Mouse (Mus musculus): ENCODE results near the gene Lrrc26. TPM values are rescaled to one million over a fixed set of nuclear protein-coding genes. Genes with fewer than 3 reads are reported as not detected.

Lrrc26 gene
- polyA plus RNA-seq, 1 experiment from 2014 or later: 0.14 TPM

DNA sequence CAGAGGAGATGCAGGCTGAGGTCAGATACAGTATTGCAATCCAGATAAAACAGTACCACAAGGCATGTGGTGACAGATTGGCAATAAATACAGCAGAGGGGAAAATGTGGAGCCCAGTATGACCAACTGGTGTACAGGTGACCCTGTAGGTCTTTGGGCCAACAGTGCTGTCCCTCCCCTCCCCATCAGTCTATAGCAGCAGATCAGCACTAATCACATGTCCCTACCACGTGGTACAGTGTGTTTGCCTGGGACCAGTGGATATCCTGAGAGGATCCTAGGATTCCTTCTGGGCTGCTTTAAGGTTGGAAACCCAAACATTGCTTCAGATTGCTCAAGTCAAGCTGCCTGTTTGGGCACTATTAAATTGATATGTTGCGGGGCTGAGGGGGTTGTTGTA is 43.9 kb downstream of the Lrrc26 start:
- Histone ChIP-seq H3K4me3 (peak overlapping the region; percentile 90), H3K36me3 (ENCODE audit: poor library complexity, severe bottlenecking) (peaks cover 48% of the 10 kb centered on the region), H3K9me3 (replicated peaks) (no peaks in the 10 kb centered on the region), H3K27ac (no peak overlapping the region), H3K4me1 (peaks cover 21% of the 10 kb centered on the region), H3K9ac (peak overlapping the region; percentile 92), H3K27me3 (no peaks in the 10 kb centered on the region), H3K4me2 (peak overlapping the region; percentile 97)
- ATAC-seq: no peak
- WGBS: 70% methylated on average over 2 of the region's 2 CpGs

DNA sequence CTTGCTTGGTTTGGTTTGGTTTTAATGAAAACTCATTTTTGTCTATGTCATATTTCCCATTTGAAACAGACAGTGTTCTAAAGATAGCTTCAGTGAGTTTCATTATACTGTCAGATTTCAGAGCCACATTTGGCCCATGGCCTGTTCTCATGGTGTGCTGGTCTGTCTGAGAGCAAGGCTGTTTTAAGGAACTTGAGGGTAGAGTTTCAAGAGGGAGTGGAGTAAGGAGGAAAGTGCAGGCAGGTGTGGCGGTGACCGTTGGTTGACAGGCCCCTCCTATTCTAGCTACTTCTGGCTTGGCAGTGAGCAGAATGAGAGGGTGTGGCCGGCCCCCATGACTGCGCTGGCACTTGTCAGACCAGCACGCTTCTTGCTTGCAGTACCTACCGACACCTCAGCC is 48.6 kb downstream of the Lrrc26 start:
- Histone ChIP-seq H3K4me1 (peaks cover 8% of the 10 kb centered on the region), H3K9me3 (replicated peaks) (no peaks in the 10 kb centered on the region), H3K4me3 (no peak overlapping the region), H3K4me2 (no peak overlapping the region), H3K36me3 (ENCODE audit: poor library complexity, severe bottlenecking) (peaks cover 88% of the 10 kb centered on the region), H3K9ac (no peak overlapping the region), H3K27me3 (no peaks in the 10 kb centered on the region), H3K27ac (no peak overlapping the region)
- ATAC-seq: no peak
- 96% methylated on average over 6 of the region's 6 CpGs for WGBS

Other genes with a start within 250 kb of the Lrrc26 start
- gene Nsmf, start 235.6 kb upstream of the Lrrc26 start, polyA plus RNA-seq (2015; fragmentation: Nextera tagmentation; extraction: Ambion mirVana): 125 and 129 TPM in 2 replicates
- gene Entpd8, start 209.6 kb upstream of the Lrrc26 start, polyA plus RNA-seq (2015; fragmentation: Nextera tagmentation; extraction: Ambion mirVana): not detected in 2 replicates
- gene Noxa1, start 194.8 kb upstream of the Lrrc26 start, polyA plus RNA-seq (2015; fragmentation: Nextera tagmentation; extraction: Ambion mirVana): not detected in 2 replicates
- 29.2 and 30.8 TPM in 2 replicates for gene Nrarp, start 109.2 kb upstream of the Lrrc26 start, polyA plus RNA-seq (2015; fragmentation: Nextera tagmentation; extraction: Ambion mirVana)
- gene Tor4a, start 93.0 kb upstream of the Lrrc26 start, polyA plus RNA-seq (2015; fragmentation: Nextera tagmentation; extraction: Ambion mirVana): 0.66 and 0.78 TPM in 2 replicates
- gene Nelfb, start 78.4 kb upstream of the Lrrc26 start, polyA plus RNA-seq (2015; fragmentation: Nextera tagmentation; extraction: Ambion mirVana): 95.4 and 104 TPM in 2 replicates
- not detected in 2 replicates for gene Stpg3, start 75.3 kb upstream of the Lrrc26 start, polyA plus RNA-seq (2015; fragmentation: Nextera tagmentation; extraction: Ambion mirVana)
- 0.21 TPM in 1 of 2 replicates, not detected in the other for gene Fam166a, start 71.2 kb upstream of the Lrrc26 start, polyA plus RNA-seq (2015; fragmentation: Nextera tagmentation; extraction: Ambion mirVana)
- gene Tubb4b, start 65.2 kb upstream of the Lrrc26 start, polyA plus RNA-seq (2015; fragmentation: Nextera tagmentation; extraction: Ambion mirVana): 448 and 518 TPM in 2 replicates
- not detected in 2 replicates for gene Slc34a3, start 55.6 kb upstream of the Lrrc26 start, polyA plus RNA-seq (2015; fragmentation: Nextera tagmentation; extraction: Ambion mirVana)
- gene Rnf224, start 53.1 kb upstream of the Lrrc26 start, polyA plus RNA-seq (2015; fragmentation: Nextera tagmentation; extraction: Ambion mirVana): not detected in 2 replicates
- 43.1 and 43.2 TPM in 2 replicates for gene Rnf208, start 47.7 kb upstream of the Lrrc26 start, polyA plus RNA-seq (2015; fragmentation: Nextera tagmentation; extraction: Ambion mirVana)
- gene Cysrt1, start 47.5 kb upstream of the Lrrc26 start, polyA plus RNA-seq (2015; fragmentation: Nextera tagmentation; extraction: Ambion mirVana): 0.29 TPM in 1 of 2 replicates, not detected in the other
- 4.4 and 7.1 TPM in 2 replicates for gene AL732309.1, start 43.1 kb upstream of the Lrrc26 start, polyA plus RNA-seq (2015; fragmentation: Nextera tagmentation; extraction: Ambion mirVana)
- 19.4 and 20.3 TPM in 2 replicates for gene Tmem203, start 34.5 kb upstream of the Lrrc26 start, polyA plus RNA-seq (2015; fragmentation: Nextera tagmentation; extraction: Ambion mirVana)
- gene Tprn, start 27.3 kb upstream of the Lrrc26 start, polyA plus RNA-seq (2015; fragmentation: Nextera tagmentation; extraction: Ambion mirVana): 9.7 and 10.8 TPM in 2 replicates
- gene Ssna1, start 17.5 kb upstream of the Lrrc26 start, polyA plus RNA-seq (2015; fragmentation: Nextera tagmentation; extraction: Ambion mirVana): 233 and 245 TPM in 2 replicates
- gene Anapc2, start 17.4 kb upstream of the Lrrc26 start, polyA plus RNA-seq (2015; fragmentation: Nextera tagmentation; extraction: Ambion mirVana): 126 and 148 TPM in 2 replicates
- gene Tmem210, start 1.8 kb upstream of the Lrrc26 start, polyA plus RNA-seq (2015; fragmentation: Nextera tagmentation; extraction: Ambion mirVana): not detected in 2 replicates
- 5.6 and 7.9 TPM in 2 replicates for gene Grin1, start 29.3 kb downstream of the Lrrc26 start, polyA plus RNA-seq (2015; fragmentation: Nextera tagmentation; extraction: Ambion mirVana)
- gene Man1b1, start 42.4 kb downstream of the Lrrc26 start, polyA plus RNA-seq (2015; fragmentation: Nextera tagmentation; extraction: Ambion mirVana): 59.2 and 63.2 TPM in 2 replicates
- 22.8 and 23.3 TPM in 2 replicates for gene Dpp7, start 66.4 kb downstream of the Lrrc26 start, polyA plus RNA-seq (2015; fragmentation: Nextera tagmentation; extraction: Ambion mirVana)
- 2.2 and 3.5 TPM in 2 replicates for gene Uap1l1, start 75.8 kb downstream of the Lrrc26 start, polyA plus RNA-seq (2015; fragmentation: Nextera tagmentation; extraction: Ambion mirVana)
- gene Sapcd2, start 82.4 kb downstream of the Lrrc26 start, polyA plus RNA-seq (2015; fragmentation: Nextera tagmentation; extraction: Ambion mirVana): 49.4 and 62.3 TPM in 2 replicates
- gene Entpd2, start 106.0 kb downstream of the Lrrc26 start, polyA plus RNA-seq (2015; fragmentation: Nextera tagmentation; extraction: Ambion mirVana): 0.68 and 0.98 TPM in 2 replicates
- gene Npdc1, start 109.4 kb downstream of the Lrrc26 start, polyA plus RNA-seq (2015; fragmentation: Nextera tagmentation; extraction: Ambion mirVana): 287 and 315 TPM in 2 replicates
- gene Fut7, start 133.4 kb downstream of the Lrrc26 start, polyA plus RNA-seq (2015; fragmentation: Nextera tagmentation; extraction: Ambion mirVana): 0.08 TPM in 1 of 2 replicates, not detected in the other
- gene Abca2, start 138.8 kb downstream of the Lrrc26 start, polyA plus RNA-seq (2015; fragmentation: Nextera tagmentation; extraction: Ambion mirVana): 5.7 and 8.2 TPM in 2 replicates
- gene Clic3, start 166.9 kb downstream of the Lrrc26 start, polyA plus RNA-seq (2015; fragmentation: Nextera tagmentation; extraction: Ambion mirVana): 2.4 and 3.2 TPM in 2 replicates
- gene Paxx, start 171.2 kb downstream of the Lrrc26 start, polyA plus RNA-seq (2015; fragmentation: Nextera tagmentation; extraction: Ambion mirVana): 62.0 and 65.9 TPM in 2 replicates
- 7.6 and 9.7 TPM in 2 replicates for gene Ptgds, start 180.1 kb downstream of the Lrrc26 start, polyA plus RNA-seq (2015; fragmentation: Nextera tagmentation; extraction: Ambion mirVana)
- not detected in 2 replicates for gene Lcn12, start 204.0 kb downstream of the Lrrc26 start, polyA plus RNA-seq (2015; fragmentation: Nextera tagmentation; extraction: Ambion mirVana)
- 97.9 and 103 TPM in 2 replicates for gene Fbxw5, start 210.8 kb downstream of the Lrrc26 start, polyA plus RNA-seq (2015; fragmentation: Nextera tagmentation; extraction: Ambion mirVana)
- gene C8g, start 211.8 kb downstream of the Lrrc26 start, polyA plus RNA-seq (2015; fragmentation: Nextera tagmentation; extraction: Ambion mirVana): 4.2 and 5.2 TPM in 2 replicates